Mouse (Mus musculus) hindbrain, embryonic 16.5 days (tissue): ENCODE results near the gene Txnip. TPM values are rescaled to one million over a fixed set of nuclear protein-coding genes. Genes with fewer than 3 reads are reported as not detected.

Source experiments
- ATAC-seq: fragments of 200-750 bp; cut with Nextera tagmentation; 2 replicates; pipeline ENCODE4 v1.8.0; 2017; ENCODE audit warnings: moderate TSS enrichment, moderate library complexity
- H3K27ac ChIP-seq: fragments of 300-500 bp; sonication (generic); 2 replicates; pipeline ENCODE4 v1.5.1; 2014; ENCODE audit warnings: low read depth, mild to moderate bottlenecking, control low read depth, low read length, moderate library complexity
- H3K27me3 ChIP-seq: fragments of 300-500 bp; sonication (generic); replicated peaks from 2 replicates; pipeline ENCODE4 v1.6.1; 2014; ENCODE audit warnings: low read length; ENCODE audit not compliant: control insufficient read depth, insufficient read depth
- H3K36me3 ChIP-seq: fragments of 300-500 bp; sonication (generic); 2 replicates; pipeline ENCODE4 v1.6.1; 2014; ENCODE audit warnings: mild to moderate bottlenecking, low read length, moderate library complexity, mixed read lengths; ENCODE audit not compliant: control insufficient read depth, insufficient read depth
- H3K4me1 ChIP-seq: fragments of 300-500 bp; sonication (generic); 2 replicates; pipeline ENCODE4 v1.6.1; 2014; ENCODE audit warnings: low read depth, low read length; ENCODE audit not compliant: control insufficient read depth, insufficient read depth
- H3K4me2 ChIP-seq: fragments of 300-500 bp; sonication (generic); 2 replicates; pipeline ENCODE4 v1.6.1; 2014; ENCODE audit warnings: mild to moderate bottlenecking, low read length, control low read depth, moderate library complexity
- H3K4me3 ChIP-seq: fragments of 300-500 bp; sonication (generic); 2 replicates; pipeline ENCODE4 v1.5.1; 2014; ENCODE audit warnings: mild to moderate bottlenecking, low read length, control low read depth, moderate library complexity
- H3K9ac ChIP-seq: fragments of 300-500 bp; sonication (generic); 2 replicates; pipeline ENCODE4 v1.6.1; 2014; ENCODE audit warnings: low read depth, mild to moderate bottlenecking, control low read depth, low read length, moderate library complexity
- H3K9me3 ChIP-seq: fragments of 300-500 bp; sonication (generic); 2 replicates; pipeline ENCODE4 v1.6.1; 2014; ENCODE audit warnings: mild to moderate bottlenecking, low read length, moderate library complexity; ENCODE audit not compliant: control insufficient read depth
- WGBS: fragments of 180-500 bp; shearing (Covaris S2); extraction: QIAGEN DNeasy Blood & Tissue Kit; methylation state at CpG from one replicate; pipeline ENCODE4 v1.1.7; 2014; 5-methylcytosine and 5-hydroxymethylcytosine counted together
- polyA plus RNA-seq: library from polyadenylated mRNA; unstranded; fragments of >200 nt; fragmentation: Nextera tagmentation; extraction: Ambion mirVana; gene quantifications from 2 replicates; pipeline ENCODE4 v1.2.1, GENCODE M21; 2015

Txnip gene
- polyA plus RNA-seq, 1 experiment from 2014 or later: 51.0 TPM

- peaks cover 19% of the 10 kb centered on the region for H3K27me3 ChIP-seq
- no peak overlapping the region for H3K4me2 ChIP-seq
- no peaks in the 10 kb centered on the region for H3K9me3 ChIP-seq
- WGBS: 52% methylated on average over 9 of the region's 9 CpGs
- H3K27ac ChIP-seq: no peak overlapping the region
- no peak overlapping the region for H3K9ac ChIP-seq
- H3K4me3 ChIP-seq: no peak overlapping the region
- peaks cover 10% of the 10 kb centered on the region for H3K4me1 ChIP-seq
- ATAC-seq: no peak
- no peaks in the 10 kb centered on the region for H3K36me3 ChIP-seq
Observed at GRCm38 (mm10) chr3:96528506-96528905, 29.3 kb upstream of the Txnip start.

GRCm38 (mm10) chr3:96532050-96532449 is 25.7 kb upstream of the Txnip start:
- Histone ChIP-seq H3K4me3 (no peak overlapping the region), H3K9me3 (no peaks in the 10 kb centered on the region), H3K9ac (no peak overlapping the region), H3K36me3 (no peaks in the 10 kb centered on the region), H3K27ac (no peak overlapping the region), H3K4me2 (no peak overlapping the region), H3K27me3 (peaks cover 8% of the 10 kb centered on the region), H3K4me1 (peaks cover 7% of the 10 kb centered on the region)
- ATAC-seq: no peak
- WGBS: 72% methylated on average over 7 of the region's 7 CpGs

DNA sequence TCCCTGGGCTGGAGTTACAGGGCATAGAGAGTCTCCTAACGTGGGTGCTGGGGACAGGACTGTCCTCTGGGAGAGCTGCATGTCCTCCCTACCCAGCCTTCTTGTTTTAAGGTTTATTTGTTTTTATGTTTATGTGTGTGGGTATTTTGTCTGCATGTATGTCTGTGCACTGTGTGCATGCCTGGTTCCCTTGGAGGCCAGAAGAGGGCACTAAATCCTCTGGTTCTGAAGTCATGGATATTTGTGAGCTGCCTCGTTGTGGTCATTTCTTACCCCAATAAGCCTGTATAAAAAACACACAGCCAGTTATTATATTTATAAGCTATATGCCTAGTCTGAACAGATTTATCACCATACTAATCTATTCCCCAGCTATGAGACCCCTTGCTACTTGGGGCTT is 23.5 kb upstream of the Txnip start:
- Histone ChIP-seq H3K9ac (no peak overlapping the region), H3K9me3 (no peaks in the 10 kb centered on the region), H3K27me3 (no peaks in the 10 kb centered on the region), H3K4me2 (no peak overlapping the region), H3K4me1 (no peaks in the 10 kb centered on the region), H3K4me3 (no peak overlapping the region), H3K36me3 (no peaks in the 10 kb centered on the region), H3K27ac (no peak overlapping the region)
- no peak for ATAC-seq
- 71% methylated on average over 2 of the region's 2 CpGs for WGBS

DNA sequence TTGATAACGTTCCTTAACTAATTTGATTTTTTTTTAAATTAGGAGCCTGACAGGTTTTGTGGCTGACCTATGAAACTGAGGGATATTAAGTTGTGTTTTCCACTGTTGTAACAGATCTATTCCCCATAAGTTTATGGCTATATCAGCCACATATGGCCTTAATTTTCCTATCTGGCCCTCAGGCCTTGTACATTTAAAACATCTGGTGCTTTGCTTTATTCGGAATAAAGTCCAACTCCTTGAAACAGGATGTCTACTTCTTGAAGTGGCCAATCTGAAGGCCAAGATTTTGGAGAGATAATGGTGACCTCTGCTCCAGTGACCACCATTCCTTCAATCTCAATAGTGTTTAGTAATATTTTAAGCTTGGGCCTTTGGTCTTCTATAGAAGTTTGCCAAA is 18.4 kb upstream of the Txnip start:
- Histone ChIP-seq H3K36me3 (no peaks in the 10 kb centered on the region), H3K27me3 (no peaks in the 10 kb centered on the region), H3K9ac (no peak overlapping the region), H3K9me3 (no peaks in the 10 kb centered on the region), H3K4me2 (no peak overlapping the region), H3K4me3 (no peak overlapping the region), H3K27ac (no peak overlapping the region), H3K4me1 (no peaks in the 10 kb centered on the region)
- no peak for ATAC-seq
- 80% methylated on average over 2 of the region's 2 CpGs for WGBS

- no peak overlapping the region for H3K4me3 ChIP-seq
- no peak overlapping the region for H3K9ac ChIP-seq
- H3K4me2 ChIP-seq: no peak overlapping the region
- 50% methylated on average over 6 of the region's 6 CpGs for WGBS
- H3K36me3 ChIP-seq: no peaks in the 10 kb centered on the region
- H3K9me3 ChIP-seq: no peaks in the 10 kb centered on the region
- H3K27ac ChIP-seq: no peak overlapping the region
- no peaks in the 10 kb centered on the region for H3K4me1 ChIP-seq
- H3K27me3 ChIP-seq: no peaks in the 10 kb centered on the region
- no peak for ATAC-seq
Observed at GRCm38 (mm10) chr3:96540740-96541139, 17.0 kb upstream of the Txnip start.

DNA sequence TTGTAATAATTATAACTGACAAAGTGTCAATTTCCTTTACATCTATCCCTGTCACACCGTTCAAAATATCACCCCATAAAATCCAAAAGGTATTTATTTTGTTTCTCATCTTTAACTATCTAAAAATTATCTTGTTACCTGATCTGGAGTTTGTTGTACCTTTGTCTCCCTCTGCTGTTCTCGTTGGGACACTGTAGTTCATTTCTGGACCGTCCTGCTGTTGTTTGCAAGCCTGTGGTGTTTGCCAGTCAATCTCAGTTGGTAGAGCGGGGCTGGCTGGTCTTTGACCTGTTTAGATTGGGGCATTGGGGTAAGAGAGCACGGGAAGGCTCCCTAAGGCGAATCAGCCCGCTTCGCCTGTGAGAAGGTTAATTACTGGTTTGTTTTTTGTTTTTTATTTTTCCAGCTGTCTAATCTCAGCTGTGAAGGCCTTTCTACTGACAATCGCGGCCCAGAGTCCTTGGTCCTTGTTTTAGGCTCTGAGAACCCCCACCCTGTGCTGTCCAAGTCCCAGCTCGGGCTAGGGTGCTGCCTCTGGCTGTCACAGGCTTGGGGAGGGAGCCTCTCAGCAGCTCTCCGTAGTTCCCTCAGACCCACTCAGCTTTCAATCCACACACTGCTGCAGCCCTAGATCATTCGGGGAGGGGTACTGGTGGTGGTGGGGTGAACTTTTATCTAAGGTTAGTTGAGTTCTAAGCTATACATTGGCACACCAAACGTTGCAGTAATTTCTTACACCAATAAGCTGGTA is 16.3 kb upstream of the Txnip start:
- H3K4me2 ChIP-seq: no peak overlapping the region
- ATAC-seq: 0 out of 2 replicates have a peak, but pooled peaks have one; percentile 48
- no peaks in the 10 kb centered on the region for H3K36me3 ChIP-seq
- no peak overlapping the region for H3K27ac ChIP-seq
- no peaks in the 10 kb centered on the region for H3K4me1 ChIP-seq
- 22% methylated on average over 14 of the region's 14 CpGs for WGBS
- no peaks in the 10 kb centered on the region for H3K9me3 ChIP-seq
- no peak overlapping the region for H3K9ac ChIP-seq
- H3K27me3 ChIP-seq: 0 out of 2 replicates have a peak, but pooled peaks cover 2% of the 10 kb centered on the region
- no peak overlapping the region for H3K4me3 ChIP-seq

GRCm38 (mm10) chr3:96542554-96542953 is 15.2 kb upstream of the Txnip start:
- Histone ChIP-seq H3K4me2 (no peak overlapping the region), H3K4me1 (no peaks in the 10 kb centered on the region), H3K27ac (no peak overlapping the region), H3K4me3 (no peak overlapping the region), H3K9me3 (no peaks in the 10 kb centered on the region), H3K27me3 (0 out of 2 replicates have a peak, but pooled peaks cover 2% of the 10 kb centered on the region), H3K36me3 (no peaks in the 10 kb centered on the region), H3K9ac (no peak overlapping the region)
- no peak for ATAC-seq
- WGBS: 80% methylated on average over 8 of the region's 8 CpGs

GRCm38 (mm10) chr3:96543345-96543744 is 14.4 kb upstream of the Txnip start:
- Histone ChIP-seq H3K27ac (no peak overlapping the region), H3K4me1 (no peaks in the 10 kb centered on the region), H3K9me3 (no peaks in the 10 kb centered on the region), H3K36me3 (no peaks in the 10 kb centered on the region), H3K4me2 (no peak overlapping the region), H3K9ac (no peak overlapping the region), H3K27me3 (0 out of 2 replicates have a peak, but pooled peaks cover 2% of the 10 kb centered on the region), H3K4me3 (no peak overlapping the region)
- 86% methylated on average over 11 of the region's 11 CpGs for WGBS
- no peak for ATAC-seq

GRCm38 (mm10) chr3:96545565-96545964 is 12.2 kb upstream of the Txnip start:
- Histone ChIP-seq H3K36me3 (no peaks in the 10 kb centered on the region), H3K4me3 (no peak overlapping the region), H3K9me3 (no peaks in the 10 kb centered on the region), H3K4me2 (no peak overlapping the region), H3K4me1 (no peaks in the 10 kb centered on the region), H3K27me3 (0 out of 2 replicates have a peak, but pooled peaks cover 2% of the 10 kb centered on the region), H3K9ac (no peak overlapping the region), H3K27ac (no peak overlapping the region)
- WGBS: 33% methylated on average over 1 of the region's 1 CpGs
- ATAC-seq: no peak
